In genomic region chr3:123054178-123054577, GRCm38 (mm10) we compare ENCODE assay signal across 16 mouse cellular contexts. TPM values are rescaled to one million over a fixed set of nuclear protein-coding genes. Genes with fewer than 3 reads are reported as not detected.
DNase-seq lines count a peak whose midpoint lies in the region; ATAC-seq and TF ChIP-seq lines count a peak whose summit lies in the region.
"Had no signal": no experiment of that assay in that cellular context is flagged by ENCODE, and none has a peak within 500 bp of the region (broad histone marks: within the 10 kb centered on the region; RNA-seq: fewer than 3 reads in every experiment).

No protein-coding gene starts in this region.

- no peak for TF ChIP-seq EP300 in heart, adult 2 months (IDR thresholded peaks at IDR 0.05; ENCODE audit: insufficient read depth, low read depth, low read length)

- WGBS in heart, embryonic 12.5 days: 41% methylated on average over 5 of the region's 5 CpGs
- 58% methylated on average over 5 of the region's 5 CpGs for WGBS in heart, adult 2 months
- 29% methylated on average over 5 of the region's 5 CpGs for WGBS in lung, embryonic 14.5 days
- WGBS in lung, adult 2 months: 46% methylated on average over 5 of the region's 5 CpGs

- H3K79me2 ChIP-seq in heart, adult 2 months (replicated peaks; ENCODE audit: control insufficient read depth, insufficient read depth, low read length): no peaks in the 10 kb centered on the region

- H3K27ac ChIP-seq in heart, embryonic 12.5 days (ENCODE audit: poor library complexity, severe bottlenecking): no peak overlapping the region
- H3K27ac ChIP-seq in heart, adult 2 months: no peak overlapping the region
- peak overlapping the region; percentile 15; the same call in 1 of the 2 replicates for H3K27ac ChIP-seq in lung, embryonic 14.5 days (ENCODE audit: low read depth)
- H3K27ac ChIP-seq: embryonic facial prominence, embryonic 12.5 days; gastrocnemius, adult 2 months; liver, embryonic 15.5 days had no signal

- peaks cover 3% of the 10 kb centered on the region; the same call in 1 of the 2 replicates for H3K9me3 ChIP-seq in heart, embryonic 12.5 days (replicated peaks)
- no peaks in the 10 kb centered on the region for H3K9me3 ChIP-seq in lung, embryonic 14.5 days (ENCODE audit: low read depth, low read length)
- H3K9me3 ChIP-seq: liver, embryonic 15.5 days had no signal

- ATAC-seq in heart, embryonic 12.5 days (ENCODE audit: insufficient number of reproducible peaks, low FRiP score): 0 out of 2 replicates have a peak, but pooled peaks have one; percentile 42
- ATAC-seq in lung, embryonic 14.5 days (ENCODE audit: insufficient read depth): peak; percentile 95
- no peak for ATAC-seq in activated CD4-positive, CD25-positive, alpha-beta regulatory T cell, adult 4 months

- H3K36me3 ChIP-seq in heart, embryonic 12.5 days: no peaks in the 10 kb centered on the region
- H3K36me3 ChIP-seq in heart, adult 2 months (ENCODE audit: control insufficient read depth, insufficient read depth, low read length): no peaks in the 10 kb centered on the region
- H3K36me3 ChIP-seq in lung, embryonic 14.5 days (ENCODE audit: insufficient read depth): no peaks in the 10 kb centered on the region
- H3K36me3 ChIP-seq: embryonic facial prominence, embryonic 12.5 days; liver, embryonic 15.5 days had no signal

- no peak for DNase-seq in heart, adult 2 months
- peak; percentile 63 for DNase-seq in lung, embryonic 14.5 days
- DNase-seq in lung, adult 2 months: no peak
- peak; percentile 14 for DNase-seq in R1 (ENCODE audit: low read depth, low spot score)
- DNase-seq in mesoderm, embryonic 11.5 days (ENCODE audit: low read depth, low spot score): peak; percentile 18
- no peak for DNase-seq in spleen, postnatal 14 days (ENCODE audit: low spot score in 2 of 2)
- DNase-seq: cerebellum, adult 8-10 months; gastrocnemius, adult 2 months; kidney, postnatal 25 days had no signal

- H3K4me2 ChIP-seq in heart, embryonic 12.5 days: no peak overlapping the region
- H3K4me2 ChIP-seq in lung, embryonic 14.5 days: no peak overlapping the region
- H3K4me2 ChIP-seq: embryonic facial prominence, embryonic 12.5 days; liver, embryonic 15.5 days had no signal

- no peak for TF ChIP-seq CTCF in heart, adult 2 months (IDR thresholded peaks at IDR 0.05)
- TF ChIP-seq CTCF in lung, embryonic 14.5 days (IDR thresholded peaks at IDR 0.05; ENCODE audit: low read depth): no peak
- TF ChIP-seq CTCF in lung, adult 2 months (IDR thresholded peaks at IDR 0.05; ENCODE audit: insufficient read depth, low read length): no peak

- 0 out of 2 replicates have a peak, but pooled peaks cover 4% of the 10 kb centered on the region for H3K4me1 ChIP-seq in heart, embryonic 12.5 days (replicated peaks)
- H3K4me1 ChIP-seq in heart, adult 2 months (ENCODE audit: control insufficient read depth, insufficient read depth, low read length): no peaks in the 10 kb centered on the region
- H3K4me1 ChIP-seq in lung, embryonic 14.5 days (ENCODE audit: insufficient read depth): no peaks in the 10 kb centered on the region
- H3K4me1 ChIP-seq in lung, adult 2 months (ENCODE audit: control insufficient read depth, insufficient read depth, low read length): no peaks in the 10 kb centered on the region
- H3K4me1 ChIP-seq: embryonic facial prominence, embryonic 12.5 days; liver, embryonic 15.5 days had no signal

- no peaks in the 10 kb centered on the region for H3K27me3 ChIP-seq in heart, embryonic 12.5 days (replicated peaks)
- H3K27me3 ChIP-seq in heart, adult 2 months (ENCODE audit: control insufficient read depth, insufficient read depth, low read length): no peaks in the 10 kb centered on the region
- no peaks in the 10 kb centered on the region for H3K27me3 ChIP-seq in lung, embryonic 14.5 days (ENCODE audit: insufficient read depth, low read length)
- H3K27me3 ChIP-seq: embryonic facial prominence, embryonic 12.5 days; liver, embryonic 15.5 days had no signal

- no peak overlapping the region for H3K4me3 ChIP-seq in heart, embryonic 12.5 days
- no peak overlapping the region for H3K4me3 ChIP-seq in heart, adult 2 months
- H3K4me3 ChIP-seq in lung, embryonic 14.5 days (ENCODE audit: low read depth, low read length): no peak overlapping the region
- no peak overlapping the region for H3K4me3 ChIP-seq in lung, adult 2 months (replicated peaks; ENCODE audit: extremely low read depth, low read depth, low read length)
- H3K4me3 ChIP-seq: embryonic facial prominence, embryonic 12.5 days; gastrocnemius, adult 2 months; liver, embryonic 15.5 days had no signal

- no peak overlapping the region for H3K9ac ChIP-seq in heart, embryonic 12.5 days
- no peak overlapping the region for H3K9ac ChIP-seq in heart, adult 2 months (ENCODE audit: low read depth, low read length)
- no peak overlapping the region for H3K9ac ChIP-seq in lung, embryonic 14.5 days
- H3K9ac ChIP-seq: embryonic facial prominence, embryonic 12.5 days; liver, embryonic 15.5 days had no signal

- intact Hi-C loops in heart, adult 2 months (cut with DNase I): no loop called here

- TF ChIP-seq POLR2A in heart, adult 2 months (IDR thresholded peaks at IDR 0.05; ENCODE audit: insufficient read depth, low read depth, low read length): no peak
- no peak for TF ChIP-seq POLR2A in lung, adult 2 months (IDR thresholded peaks at IDR 0.05; ENCODE audit: borderline replicate concordance, extremely low read depth, low read depth, low read length)

RNA-seq across cellular contexts. Expression of gene Myoz2, which starts 19.4 kb away (rescaled TPM):
- 154 and 163 TPM in 2 replicates for polyA plus RNA-seq in heart, embryonic 12.5 days (2016; fragmentation: Nextera tagmentation; extraction: Ambion mirVana)
- 1,000 to 10,000 TPM; 1,454 to 1,834 TPM for total RNA-seq in heart, adult 2 months (2021)
- polyA plus RNA-seq in heart, adult 2 months (2012; rRNA removed): 691 and 950 TPM in 2 replicates
- 0.17 and 1.2 TPM in 2 replicates for polyA plus RNA-seq in lung, embryonic 14.5 days (2014; fragmentation: Nextera tagmentation; extraction: Ambion mirVana)
- polyA plus RNA-seq in lung, adult 2 months (2012; rRNA removed): 4.3 and 11.6 TPM in 2 replicates
- not detected for polyA plus RNA-seq in activated CD4-positive, CD25-positive, alpha-beta regulatory T cell, adult 4 months (2017; shearing (Covaris generic))
- total RNA-seq: hematopoietic stem cell, adult 5-6 weeks had no signal
- polyA plus RNA-seq: small intestine, adult 2 months; thymus, postnatal 0 days had no signal

Comparison
In these comparisons a context has a peak if more than half of its experiments do, and no peak if none do; other contexts are left out.
1. DNase-seq: peak in lung, embryonic 14.5 days (single experiment), R1 (single experiment) and mesoderm, embryonic 11.5 days (single experiment); none in heart, adult 2 months (0 of 2), lung, adult 2 months (single experiment) and spleen, postnatal 14 days (0 of 2).
2. RNA of gene Myoz2, which starts 19.4 kb away (polyA plus RNA-seq): 691 to 950 TPM in heart, adult 2 months and 154 to 163 TPM in heart, embryonic 12.5 days; 4.3 to 11.6 TPM in lung, adult 2 months, 0.17 to 1.2 TPM in lung, embryonic 14.5 days and not detected in activated CD4-positive, CD25-positive, alpha-beta regulatory T cell, adult 4 months; every median in the first group is over 10 times any median in the second.